Mouse (Mus musculus): ENCODE data around the gene Dyrk4. TPM values are rescaled to one million over a fixed set of nuclear protein-coding genes. Genes with fewer than 3 reads are reported as not detected.
A peak's percentile ranks its signal among the peaks of the same experiment; 100 is the strongest.

Dyrk4 gene
- polyA plus RNA-seq, 1 experiment from 2014 or later, result not detected

- H3K9ac ChIP-seq (ENCODE audit: low read length), result no peak overlapping the region
- DNase-seq (ENCODE audit: low spot score), result no peak
- no peaks in the 10 kb centered on the region for H3K9me3 ChIP-seq (ENCODE audit: control insufficient read depth, low read length)
- H3K27me3 ChIP-seq (ENCODE audit: control insufficient read depth, insufficient read depth, low read length), result no peaks in the 10 kb centered on the region
- no peaks in the 10 kb centered on the region for H3K4me1 ChIP-seq (replicated peaks; ENCODE audit: control insufficient read depth, insufficient read depth)
- ATAC-seq (ENCODE audit: low FRiP score, low TSS enrichment), result no peak
- no peaks in the 10 kb centered on the region for H3K36me3 ChIP-seq (ENCODE audit: control insufficient read depth, insufficient read depth, low read length)
- H3K4me3 ChIP-seq (ENCODE audit: low read depth, low read length), result no peak overlapping the region
- H3K4me2 ChIP-seq (replicated peaks; ENCODE audit: low read depth), result no peak overlapping the region
- no peak overlapping the region for H3K27ac ChIP-seq (replicated peaks)
- no peak for TF ChIP-seq CTCF (IDR thresholded peaks at IDR 0.05; ENCODE audit: low read depth)
- no peak for TF ChIP-seq EP300 (optimal IDR thresholded peaks at IDR 0.05)
- WGBS, result 78% methylated on average over 8 of the region's 8 CpGs
Observed at GRCm38 (mm10) chr6:126877118-126877517, 44.5 kb downstream of the Dyrk4 start.

GRCm38 (mm10) chr6:126852881-126853280, 68.8 kb downstream of the Dyrk4 start, which contains the start of gene Akap3:
TSS of gene Akap3 (plus strand) at chr6:126853098.
- Histone ChIP-seq H3K9me3 (ENCODE audit: control insufficient read depth, low read length) (no peaks in the 10 kb centered on the region), H3K36me3 (ENCODE audit: control insufficient read depth, insufficient read depth, low read length) (no peaks in the 10 kb centered on the region), H3K4me3 (ENCODE audit: low read depth, low read length) (no peak within 1 kb of the TSS), H3K27me3 (ENCODE audit: control insufficient read depth, insufficient read depth, low read length) (no peaks in the 10 kb centered on the region), H3K4me1 (replicated peaks; ENCODE audit: control insufficient read depth, insufficient read depth) (peaks cover 5% of the 10 kb centered on the region), H3K4me2 (replicated peaks; ENCODE audit: low read depth) (no peak within 1 kb of the TSS), H3K9ac (ENCODE audit: low read length) (no peak within 1 kb of the TSS), H3K27ac (replicated peaks) (no peak within 1 kb of the TSS)
- ATAC-seq (ENCODE audit: low FRiP score, low TSS enrichment), result no peak
- no peak for TF ChIP-seq CTCF (IDR thresholded peaks at IDR 0.05; ENCODE audit: low read depth)
- no peak for TF ChIP-seq EP300 (optimal IDR thresholded peaks at IDR 0.05)
- no peak for DNase-seq (ENCODE audit: low spot score)

GRCm38 (mm10) chr6:126848712-126849704, 72.6 kb downstream of the Dyrk4 start, which contains the start of gene Ndufa9:
TSS of gene Ndufa9 (minus strand) at chr6:126849136.
- TF ChIP-seq EP300 (optimal IDR thresholded peaks at IDR 0.05), result no peak
- TF ChIP-seq CTCF (IDR thresholded peaks at IDR 0.05; ENCODE audit: low read depth), result no peak
- peak; percentile 93 for DNase-seq (ENCODE audit: low spot score)
- peak within 1 kb of the TSS; percentile 84 for H3K4me2 ChIP-seq (replicated peaks; ENCODE audit: low read depth)
- no peaks in the 10 kb centered on the region for H3K27me3 ChIP-seq (ENCODE audit: control insufficient read depth, insufficient read depth, low read length)
- peak; percentile 91 for ATAC-seq (ENCODE audit: low FRiP score, low TSS enrichment)
- peaks cover 5% of the 10 kb centered on the region for H3K4me1 ChIP-seq (replicated peaks; ENCODE audit: control insufficient read depth, insufficient read depth)
- peak within 1 kb of the TSS; percentile 88 for H3K9ac ChIP-seq (ENCODE audit: low read length)
- peak within 1 kb of the TSS; percentile 63 for H3K27ac ChIP-seq (replicated peaks)
- H3K36me3 ChIP-seq (ENCODE audit: control insufficient read depth, insufficient read depth, low read length), result no peaks in the 10 kb centered on the region
- WGBS, result 8% methylated on average over 46 of the region's 46 CpGs
- H3K4me3 ChIP-seq (ENCODE audit: low read depth, low read length), result peak within 1 kb of the TSS; percentile 86
- H3K9me3 ChIP-seq (ENCODE audit: control insufficient read depth, low read length), result no peaks in the 10 kb centered on the region

- H3K4me2 ChIP-seq (replicated peaks; ENCODE audit: low read depth), result no peak overlapping the region
- no peak for DNase-seq (ENCODE audit: low spot score)
- WGBS, result 85% methylated on average over 8 of the region's 8 CpGs
- ATAC-seq (ENCODE audit: low FRiP score, low TSS enrichment), result no peak
- no peak overlapping the region for H3K27ac ChIP-seq (replicated peaks)
- no peaks in the 10 kb centered on the region for H3K4me1 ChIP-seq (replicated peaks; ENCODE audit: control insufficient read depth, insufficient read depth)
- H3K27me3 ChIP-seq (ENCODE audit: control insufficient read depth, insufficient read depth, low read length), result no peaks in the 10 kb centered on the region
- no peak for TF ChIP-seq EP300 (optimal IDR thresholded peaks at IDR 0.05)
- TF ChIP-seq CTCF (IDR thresholded peaks at IDR 0.05; ENCODE audit: low read depth), result no peak
- H3K4me3 ChIP-seq (ENCODE audit: low read depth, low read length), result no peak overlapping the region
- peaks cover 41% of the 10 kb centered on the region for H3K36me3 ChIP-seq (ENCODE audit: control insufficient read depth, insufficient read depth, low read length)
- no peak overlapping the region for H3K9ac ChIP-seq (ENCODE audit: low read length)
- no peaks in the 10 kb centered on the region for H3K9me3 ChIP-seq (ENCODE audit: control insufficient read depth, low read length)
Observed at GRCm38 (mm10) chr6:126836628-126837027, 85.0 kb downstream of the Dyrk4 start.

Other genes starting within 250 kb of the Dyrk4 start
- gene Kcna6, start 181.2 kb downstream of the Dyrk4 start, polyA plus RNA-seq (2015; fragmentation: Nextera tagmentation; extraction: Ambion mirVana), result 1.5 and 2.1 TPM in 2 replicates
- 233 and 234 TPM in 2 replicates for gene Ndufa9, start 72.7 kb downstream of the Dyrk4 start, polyA plus RNA-seq (2015; fragmentation: Nextera tagmentation; extraction: Ambion mirVana)
- gene Akap3, start 68.7 kb downstream of the Dyrk4 start, polyA plus RNA-seq (2015; fragmentation: Nextera tagmentation; extraction: Ambion mirVana), result not detected in 2 replicates
- gene Rad51ap1, start 17.7 kb upstream of the Dyrk4 start, polyA plus RNA-seq (2015; fragmentation: Nextera tagmentation; extraction: Ambion mirVana), result 13.3 and 14.6 TPM in 2 replicates
- 12.1 and 12.7 TPM in 2 replicates for gene D6Wsu163e, start 18.1 kb upstream of the Dyrk4 start, polyA plus RNA-seq (2015; fragmentation: Nextera tagmentation; extraction: Ambion mirVana)
- not detected in 2 replicates for gene Fgf6, start 93.7 kb upstream of the Dyrk4 start, polyA plus RNA-seq (2015; fragmentation: Nextera tagmentation; extraction: Ambion mirVana)
- not detected in 2 replicates for gene Fgf23, start 151.1 kb upstream of the Dyrk4 start, polyA plus RNA-seq (2015; fragmentation: Nextera tagmentation; extraction: Ambion mirVana)
- 4.1 and 5.2 TPM in 2 replicates for gene Tigar, start 187.7 kb upstream of the Dyrk4 start, polyA plus RNA-seq (2015; fragmentation: Nextera tagmentation; extraction: Ambion mirVana)
- 433 and 478 TPM in 2 replicates for gene Ccnd2, start 230.4 kb upstream of the Dyrk4 start, polyA plus RNA-seq (2015; fragmentation: Nextera tagmentation; extraction: Ambion mirVana)